Mouse (Mus musculus) embryonic fibroblast, embryonic 13.5 days (primary cell): ENCODE measurements at regions not wholly inside any gene's neighbourhood (a gene's known extent, or its start where the extent isn't known, plus 50 kb on each side); places are given as distances from the start of the nearest gene placed in this dataset.

Source experiments
- CTCF ChIP-seq: IDR thresholded peaks from 2 replicates; pipeline ENCODE4 v1.5.1; 2011; ENCODE audit warnings: mild to moderate bottlenecking, control low read depth, low read length, moderate library complexity, borderline replicate concordance; ENCODE audit not compliant: insufficient read depth
- POLR2A ChIP-seq: IDR thresholded peaks from 2 replicates; pipeline ENCODE4 v1.6.1; 2011; ENCODE audit warnings: low read depth, mild to moderate bottlenecking, control low read depth, low read length, moderate library complexity

DNA sequence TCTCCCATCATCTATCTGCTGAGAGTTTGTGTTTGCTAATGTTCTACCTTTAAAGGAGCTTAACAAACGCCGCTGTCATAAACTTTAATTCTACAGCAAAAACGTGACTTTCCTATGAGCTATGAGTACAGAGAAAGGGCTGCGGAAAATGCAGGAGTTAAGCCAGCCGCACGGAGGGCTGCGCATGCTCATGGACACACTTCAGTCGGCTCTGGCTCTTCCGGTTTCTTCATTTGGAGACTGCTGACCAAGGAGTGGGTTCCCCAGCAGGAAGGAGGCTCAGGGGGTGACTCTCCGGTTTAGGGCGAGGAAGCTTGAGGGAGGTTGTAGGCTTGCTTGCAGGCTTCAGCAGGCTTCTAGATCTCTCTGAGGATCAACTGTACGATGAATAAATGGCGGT is 59.3 kb downstream of the Sox2 start:
- TF ChIP-seq POLR2A (no peak), CTCF (no peak)
